Mouse (Mus musculus) splenic B cell, adult 2 months (primary cell): Measurements from ENCODE around the gene Steap3.

Experiments used
- DNase-seq: peaks from one replicate; pipeline ENCODE4 v3.0.0-alpha.2; 2011; ENCODE audit warnings: low read depth, low spot score
- H3K27me3 ChIP-seq: 2 replicates; pipeline ENCODE4 v1.6.1; 2012; ENCODE audit warnings: mild to moderate bottlenecking, low read length, moderate library complexity, mixed read lengths; ENCODE audit not compliant: control insufficient read depth, poor library complexity, insufficient read depth, severe bottlenecking
- H3K36me3 ChIP-seq: 2 replicates; pipeline ENCODE4 v1.6.1; 2012; ENCODE audit warnings: mild to moderate bottlenecking, low read length, moderate library complexity, mixed read lengths; ENCODE audit not compliant: control insufficient read depth, poor library complexity, insufficient read depth, severe bottlenecking

The Steap3 gene

DNA sequence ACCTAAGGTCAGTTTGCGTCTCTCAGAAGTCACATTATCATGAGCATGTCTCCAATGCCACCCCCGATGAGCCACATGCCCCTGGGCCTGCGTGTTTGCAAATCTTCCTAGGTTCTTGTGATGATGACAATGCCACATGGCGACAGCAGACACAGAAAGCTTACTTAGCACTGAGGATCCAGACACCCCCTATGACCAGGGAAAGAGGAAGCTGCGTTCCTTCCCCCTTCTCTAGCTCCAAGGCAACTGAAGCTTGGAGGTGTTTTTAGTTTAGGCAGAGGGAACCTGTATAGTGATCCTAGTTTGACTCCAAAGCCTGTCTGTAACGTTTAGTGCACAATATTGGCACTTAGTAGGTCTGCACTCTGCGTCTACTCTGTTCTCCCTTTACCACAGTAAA lies 102.2 kb downstream of the Steap3 start:
- Histone ChIP-seq H3K36me3 (0 out of 2 replicates have a peak, but pooled peaks cover 2% of the 10 kb centered on the region), H3K27me3 (no peaks in the 10 kb centered on the region)
- DNase-seq, result no peak

DNA sequence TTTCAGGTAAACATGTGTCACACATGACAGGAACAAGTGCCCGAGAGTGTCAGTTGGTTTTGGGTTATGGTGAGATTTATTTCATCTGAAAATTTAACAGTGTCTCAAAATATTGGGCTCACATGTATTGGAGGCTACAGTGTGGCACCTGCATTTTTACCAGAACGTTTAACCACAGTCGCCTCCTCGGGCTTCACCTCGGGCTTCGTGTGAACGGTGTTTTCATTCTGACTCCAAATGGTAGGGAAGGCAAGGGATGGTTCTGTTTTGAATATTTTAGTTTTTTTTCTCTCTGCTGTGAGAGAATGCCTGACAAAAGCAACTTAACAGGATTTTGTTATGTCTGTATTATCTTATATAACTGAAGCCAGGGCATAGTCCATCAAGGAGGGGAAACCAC lies 103.8 kb downstream of the Steap3 start:
- no peaks in the 10 kb centered on the region for H3K27me3 ChIP-seq
- 0 out of 2 replicates have a peak, but pooled peaks cover 2% of the 10 kb centered on the region for H3K36me3 ChIP-seq
- DNase-seq, result no peak

DNA sequence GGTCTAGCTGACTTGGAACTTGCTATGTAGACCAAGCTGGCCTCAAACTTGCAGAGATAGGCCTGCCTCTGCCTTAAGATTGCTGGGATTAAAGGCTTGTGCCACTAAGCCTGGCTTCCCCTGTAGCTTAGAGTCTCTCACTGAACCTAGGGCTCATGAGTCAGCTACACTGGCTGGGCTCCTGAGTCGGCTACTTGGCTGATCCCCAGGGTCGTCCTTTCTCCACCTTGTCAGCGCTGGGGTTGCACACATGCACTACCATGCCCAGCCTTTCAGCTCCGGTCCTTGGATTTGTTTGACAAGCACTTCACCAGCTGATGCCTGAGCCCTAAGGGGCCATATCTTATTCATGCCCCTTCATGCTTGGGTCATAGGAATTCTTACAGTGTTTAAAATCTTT lies 104.5 kb downstream of the Steap3 start:
- Histone ChIP-seq H3K36me3 (0 out of 2 replicates have a peak, but pooled peaks cover 2% of the 10 kb centered on the region), H3K27me3 (no peaks in the 10 kb centered on the region)
- DNase-seq, result no peak

DNA sequence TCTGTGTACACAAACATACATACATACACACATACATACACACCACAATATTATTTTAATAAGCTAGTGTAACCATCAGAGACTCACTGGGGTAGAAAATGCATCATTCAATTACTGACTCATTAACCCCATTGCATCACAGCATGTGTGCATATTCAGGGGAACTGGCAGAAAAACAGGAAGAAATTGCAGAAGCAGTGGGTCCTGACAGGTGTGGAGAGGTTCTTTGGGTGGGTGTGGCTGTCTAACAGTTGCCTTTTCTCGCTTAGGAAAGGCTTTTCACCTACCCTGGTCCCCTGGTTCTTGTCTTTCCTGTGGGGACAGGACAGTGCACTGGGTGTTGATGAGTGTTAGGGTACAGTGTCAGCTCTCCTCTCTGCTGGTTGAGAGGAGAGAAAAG lies 109.9 kb downstream of the Steap3 start:
- Histone ChIP-seq H3K36me3 (0 out of 2 replicates have a peak, but pooled peaks cover 2% of the 10 kb centered on the region), H3K27me3 (no peaks in the 10 kb centered on the region)
- DNase-seq, result peak; percentile 77

DNA sequence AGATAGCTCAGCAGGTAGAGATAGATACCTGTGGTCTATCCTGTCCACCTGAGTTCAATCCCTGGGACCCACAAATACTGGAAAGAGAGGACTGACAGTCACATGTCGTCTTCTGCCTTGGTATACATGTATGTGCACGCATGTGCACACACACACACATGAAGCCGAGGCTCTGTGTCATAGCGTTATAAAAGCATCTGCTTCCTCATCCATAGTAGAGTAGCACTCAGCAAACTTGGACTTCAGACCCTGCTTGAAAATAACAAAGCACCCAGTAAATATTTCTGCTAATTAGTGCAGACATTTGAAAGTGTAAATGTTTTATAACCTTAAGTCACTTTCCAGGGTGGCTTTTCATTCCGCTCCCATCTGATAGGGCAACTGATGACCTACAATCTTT lies 111.0 kb downstream of the Steap3 start:
- no peaks in the 10 kb centered on the region for H3K27me3 ChIP-seq
- DNase-seq, result no peak
- 0 out of 2 replicates have a peak, but pooled peaks cover 2% of the 10 kb centered on the region for H3K36me3 ChIP-seq

DNA sequence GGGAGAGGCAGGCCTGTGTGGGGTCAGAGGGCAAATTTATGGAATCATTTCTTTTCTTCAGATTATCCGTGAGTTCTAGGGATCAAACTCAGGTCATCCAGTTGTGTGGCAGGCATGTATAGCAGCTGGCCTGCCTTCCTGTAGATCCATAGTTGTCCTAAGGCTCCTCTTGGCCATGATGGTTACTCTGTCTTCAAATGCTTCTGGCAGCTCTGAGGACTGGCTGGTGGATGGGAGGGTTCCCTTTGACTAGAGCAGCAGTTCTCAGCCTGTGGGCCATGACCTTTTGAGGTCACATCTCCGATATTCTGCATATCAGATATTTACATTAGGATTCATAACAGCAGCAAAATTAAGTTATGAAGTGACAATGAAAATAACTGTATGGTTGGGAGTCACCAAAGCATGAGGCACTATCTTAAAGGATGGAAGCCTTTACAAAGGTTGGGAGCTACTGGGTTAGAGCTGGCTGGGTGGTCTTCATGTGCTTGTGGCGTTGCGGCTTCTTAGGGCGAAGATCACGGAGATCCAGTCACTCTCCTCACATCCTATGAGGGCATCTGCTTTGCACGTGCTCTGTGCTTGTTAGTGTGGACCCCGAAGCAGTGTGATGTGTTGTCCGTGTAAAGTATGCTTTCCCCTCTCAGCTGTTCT lies 113.9 kb downstream of the Steap3 start:
- no peaks in the 10 kb centered on the region for H3K36me3 ChIP-seq

DNA sequence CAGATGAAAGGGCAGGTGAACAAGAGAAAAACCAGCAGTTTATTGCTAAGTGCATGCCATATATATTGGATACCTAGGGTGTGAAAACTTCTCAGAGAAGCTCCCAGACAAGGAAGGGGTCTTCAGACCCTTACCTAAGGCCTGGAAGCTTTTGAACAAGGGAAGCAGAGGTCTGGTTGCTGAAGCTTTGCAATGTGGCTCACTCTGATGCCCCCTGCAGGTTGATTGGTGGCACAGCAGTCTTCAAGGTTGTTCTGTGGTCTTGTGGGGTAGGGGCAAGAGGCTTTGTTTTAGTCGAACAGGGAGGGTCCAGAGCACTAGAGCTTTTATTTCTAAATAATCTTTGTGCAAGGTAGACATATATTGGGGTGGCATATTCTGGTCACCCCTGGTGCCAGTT lies 117.2 kb downstream of the Steap3 start:
- H3K27me3 ChIP-seq, result no peaks in the 10 kb centered on the region
- peak; percentile 59 for DNase-seq
- no peaks in the 10 kb centered on the region for H3K36me3 ChIP-seq

More for the DNA sequence above, 113.9 kb downstream of the Steap3 start:
- H3K27me3 ChIP-seq, result no peaks in the 10 kb centered on the region
- no peak for DNase-seq

DNA sequence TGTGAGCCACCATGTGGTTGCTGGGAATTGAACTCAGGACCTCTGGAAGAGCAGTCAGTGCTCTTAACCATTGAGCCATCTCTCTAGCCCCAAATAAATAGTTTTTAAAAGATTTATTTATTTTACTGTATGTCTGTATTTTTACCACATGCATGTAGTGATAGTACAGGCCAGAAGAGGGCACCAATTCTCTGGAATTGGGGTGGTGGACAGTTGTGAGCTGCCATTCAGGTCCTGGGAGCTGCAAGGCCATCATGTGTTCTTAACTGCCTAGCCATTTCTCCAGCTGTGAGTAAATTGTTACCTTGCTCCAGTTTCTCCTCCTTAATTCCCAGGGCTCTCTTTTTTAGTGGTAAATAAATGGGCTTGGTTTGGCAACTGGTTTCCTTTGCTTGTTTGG lies 118.3 kb downstream of the Steap3 start:
- Histone ChIP-seq H3K27me3 (no peaks in the 10 kb centered on the region), H3K36me3 (no peaks in the 10 kb centered on the region)
- DNase-seq, result peak; percentile 70

DNA sequence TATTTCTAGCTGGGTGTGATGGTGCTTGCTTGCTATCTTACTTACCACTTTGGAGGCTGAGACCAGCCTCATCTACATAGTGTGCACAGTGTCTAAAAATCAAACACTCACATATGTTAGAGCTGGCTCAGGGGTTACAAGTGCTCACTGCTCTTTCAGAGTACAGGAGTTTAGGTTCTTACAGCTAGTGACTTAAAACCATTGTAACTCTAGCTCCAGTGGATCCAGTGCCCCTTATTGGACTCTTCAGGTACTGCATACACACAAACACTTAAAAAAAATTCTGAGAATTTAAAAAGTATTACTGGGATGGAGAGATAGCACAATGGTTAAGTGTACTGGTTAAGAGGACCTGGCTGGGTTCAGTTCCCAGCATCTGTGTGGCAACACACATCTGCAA lies 125.5 kb downstream of the Steap3 start:
- Histone ChIP-seq H3K36me3 (no peaks in the 10 kb centered on the region), H3K27me3 (no peaks in the 10 kb centered on the region)
- DNase-seq, result peak; percentile 55

DNA sequence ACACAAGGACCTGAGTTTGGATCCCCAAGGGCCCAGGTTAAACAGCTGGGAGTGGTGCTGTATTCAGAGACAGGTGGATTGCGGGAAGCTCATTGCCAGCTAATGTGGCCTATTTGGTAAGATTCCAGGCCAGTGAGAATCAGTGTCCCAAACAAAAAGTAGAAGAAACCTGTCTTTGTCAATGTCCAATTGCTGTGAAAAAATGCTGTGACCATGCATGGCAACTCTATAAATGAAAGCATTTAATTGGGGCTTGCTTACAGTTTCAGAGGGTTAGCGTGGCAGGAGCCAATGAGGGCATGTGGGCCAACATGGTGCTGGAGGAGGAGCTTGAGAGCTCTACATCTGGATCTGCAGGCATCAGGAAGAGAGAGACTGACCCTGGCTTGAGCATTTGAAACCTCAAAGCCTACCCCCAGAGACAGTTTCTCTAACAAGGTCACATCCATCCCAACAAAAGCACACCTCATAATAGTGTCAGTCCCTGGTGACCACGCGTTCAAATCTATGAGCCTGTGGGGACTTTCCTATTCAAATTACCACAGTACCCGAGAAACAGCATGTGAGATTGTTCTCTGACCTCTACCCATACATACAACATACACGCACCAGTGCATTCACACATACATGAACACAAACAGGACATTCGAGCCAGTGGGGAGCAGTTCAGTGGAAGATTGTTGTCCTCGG lies 126.8 kb downstream of the Steap3 start:
- DNase-seq, result peak; percentile 59

DNA sequence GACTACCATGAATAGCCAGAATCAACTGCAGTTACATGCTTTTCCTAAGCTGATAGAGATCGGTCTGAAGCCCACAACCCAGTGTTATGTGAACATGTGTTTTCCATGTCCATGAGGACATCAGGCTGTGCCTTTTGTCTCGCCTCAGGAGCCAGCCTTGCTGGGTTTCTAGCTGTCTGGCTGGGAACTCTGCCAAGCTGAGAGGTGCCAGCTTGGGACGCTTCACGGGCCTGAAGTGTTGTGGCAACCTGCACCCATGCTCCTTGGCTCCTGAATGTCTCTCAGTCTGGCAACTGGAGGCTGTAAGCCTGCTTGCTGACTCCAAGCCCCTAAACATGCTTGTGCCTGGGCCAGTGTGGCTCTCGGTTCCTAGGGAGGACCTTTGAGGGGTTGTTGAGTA lies 130.0 kb downstream of the Steap3 start:
- Histone ChIP-seq H3K36me3 (no peaks in the 10 kb centered on the region), H3K27me3 (no peaks in the 10 kb centered on the region)
- no peak for DNase-seq

More for the DNA sequence above, 126.8 kb downstream of the Steap3 start:
- Histone ChIP-seq H3K36me3 (no peaks in the 10 kb centered on the region), H3K27me3 (no peaks in the 10 kb centered on the region)
